Mouse (Mus musculus): Measurements from ENCODE around the gene Auh.

- TF ChIP-seq CTCF (IDR thresholded peaks at IDR 0.05; ENCODE audit: extremely low read depth, insufficient read depth, low read length), result no peak
- TF ChIP-seq POLR2A (IDR thresholded peaks at IDR 0.05; ENCODE audit: extremely low read depth, insufficient read depth, low read length), result 0 out of 2 replicates have a peak, but pooled peaks have one; percentile 26
These were observed 1.1 kb downstream of the Auh start for GRCm38 (mm10) chr13:52928392-52928791.
